Mouse (Mus musculus) lung, adult 2 months (tissue): ENCODE measurements around the gene Nr3c2. TPM values are rescaled to one million over a fixed set of nuclear protein-coding genes. Genes with fewer than 3 reads are reported as not detected.

Experiments used
- DNase-seq: peaks from one replicate; pipeline ENCODE4 v3.0.0; 2022
- H3K4me1 ChIP-seq: fragments of 200-500 bp; 2 replicates; pipeline ENCODE4 v1.6.1; 2011; ENCODE audit warnings: low read length; ENCODE audit not compliant: control insufficient read depth, insufficient read depth
- H3K4me3 ChIP-seq: fragments of 200-500 bp; replicated peaks from 2 replicates; pipeline ENCODE3; 2011; ENCODE audit warnings: low read depth, mild to moderate bottlenecking, control low read depth, low read length; ENCODE audit errors: extremely low read depth
- CTCF ChIP-seq: fragments of 200-500 bp; IDR thresholded peaks from 2 replicates; pipeline ENCODE4 v1.5.1; 2011; ENCODE audit warnings: mild to moderate bottlenecking, low read length, control low read depth; ENCODE audit not compliant: insufficient read depth
- POLR2A ChIP-seq: fragments of 200-500 bp; IDR thresholded peaks from 2 replicates; pipeline ENCODE4 v1.6.1; 2011; ENCODE audit warnings: low read depth, mild to moderate bottlenecking, control low read depth, low read length, borderline replicate concordance; ENCODE audit errors: extremely low read depth
- WGBS: fragments of 180-500 bp; shearing (Covaris S2); methylation state at CpG from one replicate; pipeline ENCODE4 v1.1.7; 2018; 5-methylcytosine and 5-hydroxymethylcytosine counted together
- polyA plus RNA-seq: library from polyadenylated mRNA; depleted of rRNA; stranded (reverse); fragments of >200 nt; gene quantifications from 2 replicates; pipeline ENCODE4 v1.2.3, GENCODE M21; 2012

Gene Nr3c2
- polyA plus RNA-seq, 1 experiment, result 6.3 TPM

DNA sequence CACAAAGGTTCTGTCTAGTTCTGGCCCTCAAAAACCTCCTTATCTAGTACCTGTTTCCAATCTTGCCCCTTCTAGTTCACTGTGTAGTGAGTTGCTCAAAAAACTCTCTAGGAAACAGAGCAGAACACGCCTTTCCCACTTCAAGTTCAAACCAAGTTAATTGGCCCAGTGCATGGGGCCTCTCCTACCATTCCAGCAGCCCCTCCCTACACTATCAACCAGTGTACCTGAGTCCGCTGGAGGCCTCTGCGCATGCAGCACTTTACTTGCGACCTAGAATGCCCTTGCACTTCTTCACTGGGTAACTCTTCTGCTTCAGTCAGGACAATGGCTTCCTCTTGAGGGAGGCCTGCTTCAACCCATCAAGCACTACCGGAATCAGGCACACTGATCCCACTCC, 351.9 kb downstream of the Nr3c2 start:
- no peaks in the 10 kb centered on the region for H3K4me1 ChIP-seq
- 88% methylated on average over 5 of the region's 5 CpGs for WGBS
- no peak overlapping the region for H3K4me3 ChIP-seq
- TF ChIP-seq CTCF (no peak), POLR2A (no peak)
- DNase-seq, result no peak

DNA sequence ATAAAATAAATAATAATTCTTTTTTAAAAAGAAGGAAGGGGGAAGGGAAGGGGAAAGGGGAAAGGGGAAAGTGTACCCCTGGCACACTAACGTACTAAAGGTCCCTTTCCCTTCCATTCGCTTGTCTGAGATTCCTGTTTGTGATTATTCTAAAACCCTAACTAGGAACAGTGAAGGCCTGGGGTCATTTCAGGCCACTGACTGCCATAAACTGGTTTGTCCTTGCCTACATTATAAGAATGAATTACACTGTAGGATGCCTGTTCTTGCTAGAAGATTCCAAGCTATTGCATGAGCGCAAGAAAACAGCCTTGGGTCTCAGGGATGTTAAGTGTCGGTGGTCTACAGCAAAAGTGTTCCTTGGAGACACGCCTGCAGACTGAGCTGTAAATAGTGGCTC, 355.2 kb downstream of the Nr3c2 start:
- no peak for DNase-seq
- WGBS, result 77% methylated on average over 5 of the region's 5 CpGs

DNA sequence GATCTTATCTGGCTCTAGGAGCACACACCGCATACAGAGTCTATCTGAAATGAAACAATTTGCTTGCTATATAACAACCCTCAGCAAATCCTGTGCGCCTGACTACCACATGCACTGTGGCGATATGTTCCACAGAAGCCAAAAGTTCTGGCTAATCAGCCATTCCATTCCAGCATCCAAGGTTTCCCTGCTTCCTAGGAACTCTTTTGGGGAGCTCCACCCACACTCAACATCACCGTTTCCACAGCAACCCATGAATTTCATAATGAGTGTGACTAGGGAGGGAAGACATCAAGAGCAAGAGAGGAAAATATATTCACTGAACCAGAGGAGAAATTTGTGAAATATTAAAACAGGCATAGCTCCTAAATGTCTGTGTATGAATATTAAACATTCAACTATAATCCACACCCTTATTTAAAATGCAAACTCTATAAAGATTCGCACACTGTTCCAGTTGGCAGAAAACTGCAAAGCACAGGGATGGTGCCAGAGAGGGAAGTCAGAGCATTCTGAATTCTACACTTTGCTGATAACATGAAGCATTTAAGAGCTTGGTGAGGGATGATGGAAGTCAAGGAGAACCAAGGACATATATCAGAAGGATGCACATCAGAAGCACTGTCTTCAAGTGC, 357.3 kb downstream of the Nr3c2 start:
- no peak for DNase-seq
- H3K4me1 ChIP-seq, result no peaks in the 10 kb centered on the region
- TF ChIP-seq POLR2A (no peak), CTCF (no peak)
- H3K4me3 ChIP-seq, result no peak overlapping the region
- WGBS, result 93% methylated on average over 5 of the region's 5 CpGs

More for the DNA sequence above, 355.2 kb downstream of the Nr3c2 start:
- no peak for TF ChIP-seq POLR2A
- TF ChIP-seq CTCF, result no peak
- H3K4me3 ChIP-seq, result no peak overlapping the region
- no peaks in the 10 kb centered on the region for H3K4me1 ChIP-seq

DNA sequence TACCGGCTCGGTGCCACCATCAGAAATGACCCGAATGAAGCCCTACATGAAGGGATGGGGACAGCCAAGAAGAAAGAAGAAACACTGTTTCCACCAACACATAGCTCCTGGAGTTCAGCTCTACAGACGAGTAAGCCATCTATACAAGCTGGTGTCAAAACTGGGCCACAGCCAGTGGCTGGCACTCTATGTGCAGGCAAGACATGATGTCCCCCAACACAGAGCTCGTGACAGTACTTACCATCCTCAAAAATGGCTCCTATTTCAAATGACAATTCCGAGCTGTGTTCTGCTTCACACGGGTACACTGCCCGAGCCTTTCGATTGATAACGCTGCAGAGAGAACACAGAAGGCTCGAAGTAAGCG, 357.8 kb downstream of the Nr3c2 start:
- WGBS, result 94% methylated on average over 12 of the region's 12 CpGs
- TF ChIP-seq POLR2A, result no peak
- TF ChIP-seq CTCF, result no peak
- DNase-seq, result no peak
- Histone ChIP-seq H3K4me1 (no peaks in the 10 kb centered on the region), H3K4me3 (no peak overlapping the region)

DNA sequence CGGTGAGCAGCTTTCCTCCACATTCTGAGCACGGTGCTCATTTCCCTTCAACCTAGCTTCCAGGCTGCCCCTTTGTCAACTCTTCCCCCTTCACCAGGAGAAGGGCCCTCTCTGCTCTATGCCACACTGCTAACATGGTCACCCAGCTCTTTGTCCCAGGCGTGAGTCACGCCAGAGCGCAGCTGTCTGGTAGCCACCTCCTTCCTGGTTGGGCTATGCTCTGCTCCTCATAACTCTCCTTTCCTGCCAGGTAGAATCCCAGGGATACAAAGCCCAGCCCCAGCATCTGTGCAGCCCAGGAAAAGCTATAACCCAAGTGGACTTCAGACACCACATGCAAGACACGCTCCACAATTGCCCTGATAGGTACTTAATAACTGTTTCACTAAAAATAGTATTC, 362.0 kb downstream of the Nr3c2 start:
- 89% methylated on average over 6 of the region's 6 CpGs for WGBS
- Histone ChIP-seq H3K4me1 (no peaks in the 10 kb centered on the region), H3K4me3 (no peak overlapping the region)
- TF ChIP-seq POLR2A (no peak), CTCF (no peak)
- DNase-seq, result no peak

DNA sequence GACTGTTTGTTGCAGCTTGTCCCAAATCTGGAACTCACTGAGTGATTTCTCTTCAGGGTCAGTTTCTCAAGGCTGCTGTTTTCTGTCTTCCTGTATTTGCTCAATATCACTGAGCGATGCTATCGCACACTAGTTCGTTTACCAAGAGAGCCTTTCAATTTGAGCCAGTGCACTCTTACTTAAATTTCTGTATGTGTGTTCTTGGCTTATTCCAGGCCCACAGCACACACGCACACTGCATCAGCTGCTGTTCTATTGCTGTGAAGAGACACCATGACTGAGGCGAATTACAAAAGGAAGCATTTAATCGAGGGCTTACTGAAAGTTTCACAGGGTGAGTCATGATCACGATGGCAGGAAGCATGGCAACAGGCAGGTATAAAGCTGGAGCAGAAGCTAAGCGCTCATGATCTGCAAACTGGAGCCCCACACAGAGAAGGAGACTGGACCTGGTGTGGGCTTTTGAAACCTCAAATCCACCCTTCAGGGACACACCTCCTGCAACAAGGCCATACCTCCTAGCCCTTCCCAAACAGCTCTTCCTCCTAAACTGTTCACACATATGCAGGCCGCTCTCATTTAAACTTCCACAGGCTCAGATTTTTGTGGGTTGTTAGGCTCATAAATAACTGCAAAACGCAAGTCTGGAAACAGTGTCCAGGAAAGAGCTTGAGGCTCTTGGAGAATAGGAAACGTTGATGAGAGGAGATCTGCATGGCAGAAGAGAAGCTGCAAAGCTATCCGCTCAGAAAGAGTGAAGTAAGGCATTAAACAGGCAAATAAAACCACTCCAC, 363.2 kb downstream of the Nr3c2 start:
- no peaks in the 10 kb centered on the region; the same call in 1 of the 2 replicates for H3K4me1 ChIP-seq
- no peak overlapping the region for H3K4me3 ChIP-seq
- WGBS, result 77% methylated on average over 12 of the region's 12 CpGs
- DNase-seq, result no peak
- TF ChIP-seq CTCF (no peak), POLR2A (no peak)

DNA sequence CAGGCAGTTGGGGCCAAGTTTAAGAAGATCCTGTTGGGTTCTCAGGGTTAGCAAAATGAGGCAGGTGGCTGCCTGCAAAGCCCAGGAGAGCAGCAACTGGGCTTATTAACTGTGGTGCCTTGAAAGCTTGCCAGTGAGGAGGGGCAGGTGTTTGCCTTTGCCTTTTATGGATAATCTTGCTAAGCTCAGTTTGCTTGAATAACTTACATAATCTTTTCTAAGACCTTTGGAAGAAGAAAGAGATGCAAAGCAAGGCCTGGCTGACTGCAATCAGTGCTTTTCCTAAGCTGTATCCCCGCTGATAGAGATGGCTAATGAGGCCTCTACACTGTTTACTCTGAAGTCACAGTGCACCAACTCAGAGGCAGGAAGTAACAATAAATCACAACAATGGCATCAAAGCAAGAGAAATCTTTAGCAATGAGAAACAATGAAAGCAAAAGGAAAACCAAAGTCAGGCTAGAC, 368.7 kb downstream of the Nr3c2 start:
- H3K4me3 ChIP-seq, result no peak overlapping the region
- TF ChIP-seq CTCF, result no peak
- TF ChIP-seq POLR2A, result no peak
- H3K4me1 ChIP-seq, result peaks cover 8% of the 10 kb centered on the region
- 46% methylated on average over 1 of the region's 1 CpGs for WGBS
- DNase-seq, result peak; percentile 12

DNA sequence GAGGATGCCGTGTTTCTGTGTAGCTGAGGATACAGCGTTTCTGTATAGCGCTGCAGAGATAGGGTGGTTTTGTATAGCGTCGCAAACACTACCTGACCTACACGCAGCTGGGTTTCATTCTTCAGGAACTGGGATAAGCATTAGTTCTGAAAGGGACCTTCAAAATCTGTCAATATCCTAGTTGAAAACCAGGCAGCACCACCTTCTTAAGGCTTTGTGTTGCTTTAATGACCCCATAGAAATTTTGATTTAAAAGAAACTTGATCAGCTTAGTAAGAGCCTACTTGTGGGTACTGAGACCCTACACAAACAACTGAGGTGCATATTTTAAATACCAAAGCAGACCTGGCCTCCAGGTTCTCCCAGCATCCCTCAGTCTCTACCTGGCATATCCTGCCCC, 372.9 kb downstream of the Nr3c2 start:
- TF ChIP-seq CTCF (no peak), POLR2A (no peak)
- no peak overlapping the region for H3K4me3 ChIP-seq
- 80% methylated on average over 6 of the region's 6 CpGs for WGBS
- peaks cover 12% of the 10 kb centered on the region for H3K4me1 ChIP-seq
- no peak for DNase-seq

DNA sequence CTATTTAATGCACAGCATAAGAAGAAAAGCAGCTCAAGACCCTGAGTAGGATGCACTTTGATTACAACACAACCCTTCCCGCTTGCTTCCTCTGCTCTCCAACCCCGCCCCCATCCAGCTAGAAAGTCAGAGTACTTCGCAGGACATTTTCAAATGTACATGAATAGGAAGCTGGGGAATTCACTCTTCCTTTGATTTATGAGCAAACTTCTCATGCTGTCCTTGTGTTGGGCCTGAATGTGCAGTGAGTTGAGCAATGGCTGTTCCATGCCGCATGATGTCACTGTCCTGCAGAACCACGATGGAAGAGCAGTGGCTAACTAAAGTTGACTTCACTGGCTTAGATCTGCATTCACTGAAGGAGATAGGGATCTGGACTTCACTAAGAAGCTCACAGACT, 376.3 kb downstream of the Nr3c2 start:
- no peak for DNase-seq
- no peak overlapping the region for H3K4me3 ChIP-seq
- H3K4me1 ChIP-seq, result peaks cover 7% of the 10 kb centered on the region
- WGBS, result 64% methylated on average over 5 of the region's 5 CpGs
- TF ChIP-seq POLR2A (no peak), CTCF (no peak)

DNA sequence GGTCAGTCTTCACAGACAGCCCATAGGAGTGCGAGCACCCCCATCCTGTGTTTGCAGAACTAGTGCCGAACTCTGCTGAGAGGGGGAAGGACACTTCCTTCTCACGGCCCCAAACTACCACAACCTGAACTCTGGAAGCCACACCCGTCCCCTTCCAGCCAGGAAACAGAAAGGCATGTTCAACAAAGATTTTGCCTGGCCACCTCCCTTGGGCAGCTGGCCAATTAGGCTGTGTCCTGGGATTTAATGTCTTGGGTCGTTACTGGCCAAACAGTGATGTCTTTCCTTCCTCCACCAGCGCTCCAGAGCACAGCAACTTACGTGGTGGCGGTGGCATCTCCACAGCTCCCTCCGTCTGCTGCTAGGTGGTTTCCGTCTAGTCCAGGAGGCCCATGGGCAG, 377.6 kb downstream of the Nr3c2 start:
- Histone ChIP-seq H3K4me3 (no peak overlapping the region), H3K4me1 (peaks cover 7% of the 10 kb centered on the region)
- 39% methylated on average over 10 of the region's 10 CpGs for WGBS
- no peak for TF ChIP-seq POLR2A
- TF ChIP-seq CTCF, result no peak
- DNase-seq, result peak; percentile 35

DNA sequence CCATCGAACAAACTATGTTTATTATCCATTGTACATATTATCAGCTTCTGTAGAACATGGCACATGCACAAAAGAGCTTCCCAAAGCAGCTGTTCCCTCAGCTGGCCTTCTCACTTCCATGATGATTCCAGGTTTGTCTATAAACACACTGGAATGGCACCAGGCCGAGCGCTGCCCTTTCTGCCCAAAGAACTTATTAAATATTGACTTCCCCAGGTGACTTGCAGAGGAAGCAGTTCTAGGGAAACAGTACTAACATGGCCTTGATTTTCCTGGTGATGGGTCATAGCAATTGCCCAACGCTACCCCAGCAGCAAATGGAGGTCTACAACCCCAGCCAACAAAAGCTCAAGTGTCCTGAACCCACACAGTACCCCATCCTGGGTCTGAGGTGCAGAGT, 379.0 kb downstream of the Nr3c2 start:
- no peak overlapping the region for H3K4me3 ChIP-seq
- no peak for TF ChIP-seq CTCF
- TF ChIP-seq POLR2A, result no peak
- peaks cover 5% of the 10 kb centered on the region; the same call in 1 of the 2 replicates for H3K4me1 ChIP-seq
- no peak for DNase-seq
- 91% methylated on average over 4 of the region's 4 CpGs for WGBS
